Mouse (Mus musculus): ENCODE data around the gene Camk2g. TPM values are rescaled to one million over a fixed set of nuclear protein-coding genes. Genes with fewer than 3 reads are reported as not detected.
A peak's percentile ranks its signal among the peaks of the same experiment; 100 is the strongest.
"Not testable (repeated sequence)": the region's sequence is repeated elsewhere in the genome, so short reads cannot be mapped to it uniquely, and the experiment has no call there.

Gene Camk2g
- polyA plus RNA-seq, 1 experiment from 2014 or later: 56.3 TPM

- Histone ChIP-seq H3K27ac (replicated peaks) (no peak overlapping the region), H3K36me3 (peaks cover 97% of the 10 kb centered on the region), H3K4me3 (replicated peaks) (no peak overlapping the region), H3K4me1 (no peaks in the 10 kb centered on the region), H3K9me3 (replicated peaks) (no peaks in the 10 kb centered on the region), H3K9ac (no peak overlapping the region), H3K27me3 (no peaks in the 10 kb centered on the region), H3K4me2 (replicated peaks) (no peak overlapping the region)
- WGBS: 80% methylated on average over 12 of the region's 12 CpGs
- no peak for ATAC-seq (ENCODE audit: insufficient number of reproducible peaks, low FRiP score, low TSS enrichment, low read depth)
Measured at GRCm38 (mm10) chr14:20719767-20720166, 74.1 kb downstream of the Camk2g start.

GRCm38 (mm10) chr14:20718443-20718842 lies 75.4 kb downstream of the Camk2g start:
- no peak overlapping the region for H3K9ac ChIP-seq
- H3K4me1 ChIP-seq: no peaks in the 10 kb centered on the region
- no peak overlapping the region for H3K27ac ChIP-seq (replicated peaks)
- no peak overlapping the region for H3K4me2 ChIP-seq (replicated peaks)
- H3K36me3 ChIP-seq: peaks cover 98% of the 10 kb centered on the region
- ATAC-seq (ENCODE audit: insufficient number of reproducible peaks, low FRiP score, low TSS enrichment, low read depth): no peak
- H3K27me3 ChIP-seq: no peaks in the 10 kb centered on the region
- no peak overlapping the region for H3K4me3 ChIP-seq (replicated peaks)
- no peaks in the 10 kb centered on the region for H3K9me3 ChIP-seq (replicated peaks)
- 91% methylated on average over 10 of the region's 10 CpGs for WGBS

- Histone ChIP-seq H3K9ac (no peak overlapping the region), H3K27me3 (no peaks in the 10 kb centered on the region), H3K4me3 (replicated peaks) (no peak overlapping the region), H3K4me1 (peaks cover 8% of the 10 kb centered on the region), H3K9me3 (replicated peaks) (no peaks in the 10 kb centered on the region), H3K4me2 (replicated peaks) (no peak overlapping the region), H3K27ac (replicated peaks) (no peak overlapping the region), H3K36me3 (peaks cover 87% of the 10 kb centered on the region)
- 81% methylated on average over 11 of the region's 11 CpGs for WGBS
- no peak for ATAC-seq (ENCODE audit: insufficient number of reproducible peaks, low FRiP score, low TSS enrichment, low read depth)
Measured at GRCm38 (mm10) chr14:20713832-20714231, 80.1 kb downstream of the Camk2g start.

- peaks cover 16% of the 10 kb centered on the region for H3K4me1 ChIP-seq
- H3K27me3 ChIP-seq: no peaks in the 10 kb centered on the region
- peaks cover 32% of the 10 kb centered on the region for H3K36me3 ChIP-seq
- no peak for ATAC-seq (ENCODE audit: insufficient number of reproducible peaks, low FRiP score, low TSS enrichment, low read depth)
- peak overlapping the region; percentile 75 for H3K4me2 ChIP-seq (replicated peaks)
- peak overlapping the region; percentile 94 for H3K27ac ChIP-seq (replicated peaks)
- whole genome bisulfite sequencing: 4% methylated on average over 10 of the region's 10 CpGs
- peak overlapping the region; percentile 97 for H3K9ac ChIP-seq
- H3K4me3 ChIP-seq (replicated peaks): peak overlapping the region; percentile 94
- no peaks in the 10 kb centered on the region for H3K9me3 ChIP-seq (replicated peaks)
Measured at GRCm38 (mm10) chr14:20708239-20708638, 85.6 kb downstream of the Camk2g start.

GRCm38 (mm10) chr14:20707201-20708190 lies 86.4 kb downstream of the Camk2g start, which contains the start of gene Zswim8:
Gene Zswim8, plus strand, starts transcription at chr14:20707552.
- H3K4me2 ChIP-seq (replicated peaks): peak within 1 kb of the TSS; percentile 75
- H3K27me3 ChIP-seq: no peaks in the 10 kb centered on the region
- H3K9me3 ChIP-seq (replicated peaks): no peaks in the 10 kb centered on the region
- H3K36me3 ChIP-seq: peaks cover 24% of the 10 kb centered on the region
- ATAC-seq (ENCODE audit: insufficient number of reproducible peaks, low FRiP score, low TSS enrichment, low read depth): peak; percentile 93
- 1% methylated on average over 75 of the region's 80 CpGs for WGBS
- peak within 1 kb of the TSS; percentile 94 for H3K4me3 ChIP-seq (replicated peaks)
- peak within 1 kb of the TSS; percentile 94 for H3K27ac ChIP-seq (replicated peaks)
- peak within 1 kb of the TSS; percentile 97 for H3K9ac ChIP-seq
- peaks cover 16% of the 10 kb centered on the region for H3K4me1 ChIP-seq

GRCm38 (mm10) chr14:20703461-20703860 lies 90.4 kb downstream of the Camk2g start:
- not testable (repeated sequence) for H3K27me3 ChIP-seq; ATAC-seq (ENCODE audit: insufficient number of reproducible peaks, low FRiP score, low TSS enrichment, low read depth); H3K36me3 ChIP-seq; H3K9me3 ChIP-seq (replicated peaks)
- Histone ChIP-seq H3K4me1 (peaks cover 25% of the 10 kb centered on the region), H3K4me3 (replicated peaks) (peak overlapping the region; percentile 92), H3K4me2 (replicated peaks) (peak overlapping the region; percentile 55), H3K27ac (replicated peaks) (peak overlapping the region; percentile 93), H3K9ac (peak overlapping the region; percentile 86)
- 10% methylated on average over 8 of the region's 8 CpGs for WGBS

GRCm38 (mm10) chr14:20702741-20703381 lies 91.0 kb downstream of the Camk2g start, which contains the start of gene Chchd1:
Gene Chchd1, plus strand, starts transcription at chr14:20703006.
- Histone ChIP-seq H3K4me2 (replicated peaks) (peak within 1 kb of the TSS; percentile 55), H3K27ac (replicated peaks) (peak within 1 kb of the TSS; percentile 93), H3K27me3 (no peaks in the 10 kb centered on the region), H3K36me3 (0 out of 2 replicates have a peak, but pooled peaks cover 5% of the 10 kb centered on the region), H3K4me1 (peaks cover 26% of the 10 kb centered on the region), H3K9me3 (replicated peaks) (no peaks in the 10 kb centered on the region), H3K9ac (peak within 1 kb of the TSS; percentile 86), H3K4me3 (replicated peaks) (peak within 1 kb of the TSS; percentile 92)
- peak; percentile 69 for ATAC-seq (ENCODE audit: insufficient number of reproducible peaks, low FRiP score, low TSS enrichment, low read depth)
- under 1% methylated on average over 61 of the region's 61 CpGs for WGBS

GRCm38 (mm10) chr14:20702096-20702740 lies 91.7 kb downstream of the Camk2g start:
- WGBS: 7% methylated on average over 15 of the region's 15 CpGs
- ATAC-seq (ENCODE audit: insufficient number of reproducible peaks, low FRiP score, low TSS enrichment, low read depth): peak; percentile 45; the same call in 1 of the 2 replicates
- Histone ChIP-seq H3K9ac (peak overlapping the region; percentile 86), H3K4me3 (replicated peaks) (peak overlapping the region; percentile 92), H3K9me3 (replicated peaks) (no peaks in the 10 kb centered on the region), H3K4me1 (peaks cover 31% of the 10 kb centered on the region), H3K27me3 (no peaks in the 10 kb centered on the region), H3K4me2 (replicated peaks) (peak overlapping the region; percentile 55), H3K27ac (replicated peaks) (peak overlapping the region; percentile 93), H3K36me3 (0 out of 2 replicates have a peak, but pooled peaks cover 5% of the 10 kb centered on the region)

- no peaks in the 10 kb centered on the region for H3K27me3 ChIP-seq
- peak overlapping the region; percentile 92 for H3K4me3 ChIP-seq (replicated peaks)
- H3K27ac ChIP-seq (replicated peaks): no peak overlapping the region; the same call in 1 of the 2 replicates
- H3K9ac ChIP-seq: no peak overlapping the region
- peaks cover 38% of the 10 kb centered on the region for H3K4me1 ChIP-seq
- 0 out of 2 replicates have a peak, but pooled peaks cover 5% of the 10 kb centered on the region for H3K36me3 ChIP-seq
- no peaks in the 10 kb centered on the region for H3K9me3 ChIP-seq (replicated peaks)
- WGBS: 76% methylated on average over 8 of the region's 8 CpGs
- no peak for ATAC-seq (ENCODE audit: insufficient number of reproducible peaks, low FRiP score, low TSS enrichment, low read depth)
- peak overlapping the region; percentile 55 for H3K4me2 ChIP-seq (replicated peaks)
Measured at GRCm38 (mm10) chr14:20701554-20701953, 92.3 kb downstream of the Camk2g start.

GRCm38 (mm10) chr14:20700362-20700761 lies 93.5 kb downstream of the Camk2g start:
- Histone ChIP-seq H3K27me3 (no peaks in the 10 kb centered on the region), H3K36me3 (0 out of 2 replicates have a peak, but pooled peaks cover 5% of the 10 kb centered on the region), H3K9ac (no peak overlapping the region), H3K4me1 (peaks cover 49% of the 10 kb centered on the region), H3K9me3 (replicated peaks) (no peaks in the 10 kb centered on the region), H3K4me2 (replicated peaks) (no peak overlapping the region), H3K27ac (replicated peaks) (no peak overlapping the region), H3K4me3 (replicated peaks) (no peak overlapping the region)
- no peak for ATAC-seq (ENCODE audit: insufficient number of reproducible peaks, low FRiP score, low TSS enrichment, low read depth)
- 84% methylated on average over 3 of the region's 3 CpGs for WGBS
